Mouse (Mus musculus) kidney, embryonic 15.5 days (tissue): ENCODE data around the gene Comp. TPM values are rescaled to one million over a fixed set of nuclear protein-coding genes. Genes with fewer than 3 reads are reported as not detected.

Experiments used
- ATAC-seq: fragments of 200-750 bp; cut with Nextera tagmentation; replicated peaks from 2 replicates; pipeline ENCODE4 v1.8.0; 2017; ENCODE audit warnings: moderate TSS enrichment; ENCODE audit not compliant: low FRiP score
- H3K27ac ChIP-seq: fragments of 300-500 bp; sonication (generic); 2 replicates; pipeline ENCODE4 v1.5.1; 2015; ENCODE audit warnings: mild to moderate bottlenecking, inconsistent platforms
- H3K27me3 ChIP-seq: fragments of 300-500 bp; sonication (generic); 2 replicates; pipeline ENCODE4 v1.6.1; 2015; ENCODE audit warnings: inconsistent platforms
- H3K36me3 ChIP-seq: fragments of 300-500 bp; sonication (generic); 2 replicates; pipeline ENCODE4 v1.6.1; 2015; ENCODE audit warnings: inconsistent platforms
- H3K4me1 ChIP-seq: fragments of 300-500 bp; sonication (generic); 2 replicates; pipeline ENCODE4 v1.6.1; 2015; ENCODE audit warnings: inconsistent platforms
- H3K4me2 ChIP-seq: fragments of 300-500 bp; sonication (generic); 2 replicates; pipeline ENCODE4 v1.6.1; 2015; ENCODE audit warnings: moderate library complexity, mild to moderate bottlenecking, inconsistent platforms
- H3K4me3 ChIP-seq: fragments of 300-500 bp; sonication (generic); replicated peaks from 2 replicates; pipeline ENCODE4 v1.5.1; 2015; ENCODE audit warnings: mild to moderate bottlenecking, inconsistent platforms
- H3K9ac ChIP-seq: fragments of 300-500 bp; sonication (generic); 2 replicates; pipeline ENCODE4 v1.6.1; 2015; ENCODE audit warnings: mild to moderate bottlenecking, inconsistent platforms
- H3K9me3 ChIP-seq: fragments of 300-500 bp; sonication (generic); replicated peaks from 2 replicates; pipeline ENCODE4 v1.6.1; 2016; ENCODE audit warnings: inconsistent platforms
- WGBS: fragments of 180-500 bp; shearing (Covaris S2); methylation state at CpG from one replicate; pipeline ENCODE4 v1.1.7; 2015; ENCODE audit warnings: mixed read lengths; 5-methylcytosine and 5-hydroxymethylcytosine counted together
- polyA plus RNA-seq: library from polyadenylated mRNA; unstranded; fragments of >200 nt; fragmentation: Nextera tagmentation; extraction: Ambion mirVana; gene quantifications from 2 replicates; pipeline ENCODE4 v1.2.1, GENCODE M21; 2015

Gene Comp
- polyA plus RNA-seq, 1 experiment from 2014 or later: 0.40 TPM

- Histone ChIP-seq H3K4me2 (no peak overlapping the region), H3K4me3 (no peak overlapping the region), H3K36me3 (no peaks in the 10 kb centered on the region), H3K27me3 (no peaks in the 10 kb centered on the region), H3K9me3 (no peaks in the 10 kb centered on the region), H3K9ac (no peak overlapping the region), H3K27ac (no peak overlapping the region), H3K4me1 (peaks cover 31% of the 10 kb centered on the region)
- no peak for ATAC-seq
- WGBS: 78% methylated on average over 2 of the region's 2 CpGs
Measured at GRCm38 (mm10) chr8:70422722-70423121, 49.4 kb downstream of the Comp start.

DNA sequence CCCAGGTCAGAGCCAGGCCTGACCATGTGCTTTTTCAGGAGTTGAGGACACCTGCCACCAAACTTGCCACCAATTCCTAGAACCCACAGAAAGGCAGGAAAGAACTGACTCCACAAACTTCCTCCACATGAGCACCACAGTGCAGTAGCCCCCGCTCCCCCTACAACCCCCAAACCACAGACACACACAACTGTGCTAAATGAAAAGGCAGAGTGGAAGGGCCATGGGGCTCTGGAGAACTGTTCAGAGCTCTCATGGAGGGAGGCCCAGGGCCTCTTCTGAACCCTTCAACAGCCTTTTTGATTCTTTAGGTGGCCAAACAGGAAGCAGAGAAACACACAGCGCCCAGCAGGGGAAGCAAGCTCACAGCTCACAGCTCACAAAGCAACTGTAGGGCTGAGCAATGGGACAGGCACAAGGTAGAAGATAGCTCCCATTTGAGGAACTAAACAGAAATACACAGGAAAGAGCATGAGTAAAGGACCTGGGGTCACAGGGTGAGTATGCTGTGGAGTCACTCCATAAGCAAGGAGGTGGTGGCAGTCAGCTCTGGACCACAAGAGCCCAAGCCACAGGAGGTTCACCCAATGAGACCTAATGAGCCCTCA is 53.0 kb downstream of the Comp start:
- Histone ChIP-seq H3K27ac (no peak overlapping the region), H3K9ac (no peak overlapping the region), H3K4me2 (no peak overlapping the region), H3K4me3 (no peak overlapping the region), H3K9me3 (no peaks in the 10 kb centered on the region), H3K4me1 (peaks cover 5% of the 10 kb centered on the region; the same call in 1 of the 2 replicates), H3K36me3 (no peaks in the 10 kb centered on the region), H3K27me3 (no peaks in the 10 kb centered on the region)
- 91% methylated on average over 2 of the region's 2 CpGs for WGBS
- ATAC-seq: no peak

DNA sequence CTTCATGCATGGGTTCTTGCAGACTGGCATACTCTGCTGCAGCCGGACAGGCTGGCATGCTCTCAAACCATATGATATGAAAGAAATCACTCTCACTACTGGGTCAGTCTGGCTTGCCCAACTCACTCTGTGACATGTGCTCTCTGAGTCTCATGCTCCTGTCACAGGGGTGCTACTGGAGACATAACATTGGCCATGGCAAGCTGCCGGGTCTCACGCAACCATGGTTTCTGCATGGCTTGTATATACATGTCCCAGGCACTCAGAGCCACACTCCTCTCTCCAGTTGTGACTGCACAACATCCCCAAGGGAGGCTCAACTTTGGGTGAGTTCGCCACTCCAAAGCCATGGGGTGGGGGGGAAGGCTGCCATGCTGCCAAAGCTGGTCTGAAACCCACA is 57.9 kb downstream of the Comp start:
- Histone ChIP-seq H3K27me3 (no peaks in the 10 kb centered on the region), H3K9me3 (no peaks in the 10 kb centered on the region), H3K4me2 (no peak overlapping the region), H3K36me3 (no peaks in the 10 kb centered on the region), H3K27ac (no peak overlapping the region), H3K9ac (no peak overlapping the region), H3K4me3 (no peak overlapping the region), H3K4me1 (no peaks in the 10 kb centered on the region)
- ATAC-seq: no peak
- WGBS: 96% methylated on average over 4 of the region's 4 CpGs

Other genes starting within 250 kb of the Comp start
- gene Nr2c2ap, start 242.2 kb upstream of the Comp start, polyA plus RNA-seq: 31.4 and 34.8 TPM in 2 replicates
- 18.3 and 22.7 TPM in 2 replicates for gene Rfxank, start 234.4 kb upstream of the Comp start, polyA plus RNA-seq
- 45.0 and 47.8 TPM in 2 replicates for gene Borcs8, start 234.1 kb upstream of the Comp start, polyA plus RNA-seq
- gene Mef2b, start 233.8 kb upstream of the Comp start, polyA plus RNA-seq: 0.17 and 0.29 TPM in 2 replicates
- 71.8 and 76.3 TPM in 2 replicates for gene Tmem161a, start 201.2 kb upstream of the Comp start, polyA plus RNA-seq
- gene Slc25a42, start 161.3 kb upstream of the Comp start, polyA plus RNA-seq: 4.8 and 5.1 TPM in 2 replicates
- gene Sugp2, start 139.3 kb upstream of the Comp start, polyA plus RNA-seq: 29.6 and 31.6 TPM in 2 replicates
- gene Armc6, start 139.1 kb upstream of the Comp start, polyA plus RNA-seq: 28.8 and 31.0 TPM in 2 replicates
- gene Homer3, start 90.7 kb upstream of the Comp start, polyA plus RNA-seq: 69.5 and 79.9 TPM in 2 replicates
- gene Ddx49, start 71.1 kb upstream of the Comp start, polyA plus RNA-seq: 45.1 and 49.0 TPM in 2 replicates
- 320 and 327 TPM in 2 replicates for gene Cope, start 71.0 kb upstream of the Comp start, polyA plus RNA-seq
- gene Cers1, start 57.8 kb upstream of the Comp start, polyA plus RNA-seq: 2.6 and 4.0 TPM in 2 replicates
- gene Gdf1, start 43.7 kb upstream of the Comp start, polyA plus RNA-seq: 5.2 and 6.2 TPM in 2 replicates
- gene Upf1, start 20.3 kb upstream of the Comp start, polyA plus RNA-seq: 17.1 and 17.2 TPM in 2 replicates
- gene Crtc1, start 66.0 kb downstream of the Comp start, polyA plus RNA-seq: 17.9 and 21.0 TPM in 2 replicates
- gene Klhl26, start 103.4 kb downstream of the Comp start, polyA plus RNA-seq: 20.0 and 23.5 TPM in 2 replicates
- gene Tmem59l, start 113.8 kb downstream of the Comp start, polyA plus RNA-seq: 5.9 and 6.0 TPM in 2 replicates
- 21.1 and 24.1 TPM in 2 replicates for gene Crlf1, start 119.6 kb downstream of the Comp start, polyA plus RNA-seq
- 128 and 133 TPM in 2 replicates for gene Rex1bd, start 133.2 kb downstream of the Comp start, polyA plus RNA-seq
- 954 and 1,022 TPM in 2 replicates for gene Uba52, start 137.2 kb downstream of the Comp start, polyA plus RNA-seq
- 295 and 322 TPM in 2 replicates for gene Fkbp8, start 154.2 kb downstream of the Comp start, polyA plus RNA-seq
- gene Kxd1, start 154.4 kb downstream of the Comp start, polyA plus RNA-seq: 58.5 and 64.5 TPM in 2 replicates
- gene Ell, start 165.9 kb downstream of the Comp start, polyA plus RNA-seq: 20.3 and 23.8 TPM in 2 replicates
- 180 and 198 TPM in 2 replicates for gene Isyna1, start 220.8 kb downstream of the Comp start, polyA plus RNA-seq
- 135 and 145 TPM in 2 replicates for gene Ssbp4, start 235.3 kb downstream of the Comp start, polyA plus RNA-seq
- gene Lrrc25, start 242.6 kb downstream of the Comp start, polyA plus RNA-seq: 2.5 TPM in 2 replicates